Mouse (Mus musculus) monocyte, adult 5-6 weeks (primary cell): ENCODE results near the gene Ghr. TPM values are rescaled to one million over a fixed set of nuclear protein-coding genes. Genes with fewer than 3 reads are reported as not detected.

ENCODE experiments used
- ATAC-seq: fragments of 153-309, 156-312 bp; replicated peaks from 2 replicates; pipeline ENCODE4 v1.8.0; 2017; ENCODE audit warnings: mild to moderate bottlenecking; ENCODE audit not compliant: low TSS enrichment, insufficient number of reproducible peaks, severe bottlenecking, poor library complexity, low FRiP score
- total RNA-seq: library from RNA; stranded (forward); fragments of 200-1000, 200-491, 200-594 nt; gene quantifications from 3 replicates; pipeline ENCODE4 v1.2.3, GENCODE M21; 2017

Gene Ghr
- total RNA-seq, 1 experiment from 2014 or later = not detected

DNA sequence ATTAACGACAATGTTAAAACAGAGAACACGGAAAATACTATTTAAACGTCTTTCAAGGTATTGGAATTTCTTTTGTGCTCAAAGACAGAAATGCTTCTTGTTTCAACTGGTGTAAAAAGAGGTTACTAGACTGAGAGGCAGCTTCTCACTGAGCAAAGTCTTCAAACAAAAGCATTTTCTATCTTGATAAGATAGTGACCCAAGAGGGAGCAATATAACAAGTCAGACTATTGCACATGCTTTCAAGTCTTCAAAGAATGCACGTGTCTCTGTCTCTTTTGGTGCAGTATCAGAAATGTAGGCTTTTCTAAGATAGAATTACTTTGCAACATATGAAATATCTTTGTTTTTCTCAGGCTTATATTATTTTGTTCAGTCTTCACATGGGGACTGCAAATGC is 116.7 kb downstream of the Ghr start:
- no peak for ATAC-seq

DNA sequence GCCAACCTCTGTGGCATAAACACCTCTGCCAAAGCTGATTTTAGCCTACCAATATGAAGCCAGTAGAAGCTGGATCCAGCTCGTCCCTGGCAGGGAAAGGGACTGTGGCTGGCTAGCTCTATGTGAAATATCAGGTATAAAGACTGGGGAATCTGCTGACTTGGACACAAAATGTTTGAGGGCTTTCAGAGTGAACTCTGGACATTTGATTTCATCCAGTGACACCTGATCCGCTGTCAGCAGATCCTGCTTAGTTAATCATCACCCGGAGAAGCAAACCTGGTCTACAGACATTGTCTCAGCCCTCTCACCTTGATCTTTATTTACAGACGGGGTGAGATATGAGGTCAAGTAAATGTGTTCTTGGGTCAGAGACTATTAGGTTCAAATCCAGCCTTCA is 118.5 kb downstream of the Ghr start:
- no peak for ATAC-seq

DNA sequence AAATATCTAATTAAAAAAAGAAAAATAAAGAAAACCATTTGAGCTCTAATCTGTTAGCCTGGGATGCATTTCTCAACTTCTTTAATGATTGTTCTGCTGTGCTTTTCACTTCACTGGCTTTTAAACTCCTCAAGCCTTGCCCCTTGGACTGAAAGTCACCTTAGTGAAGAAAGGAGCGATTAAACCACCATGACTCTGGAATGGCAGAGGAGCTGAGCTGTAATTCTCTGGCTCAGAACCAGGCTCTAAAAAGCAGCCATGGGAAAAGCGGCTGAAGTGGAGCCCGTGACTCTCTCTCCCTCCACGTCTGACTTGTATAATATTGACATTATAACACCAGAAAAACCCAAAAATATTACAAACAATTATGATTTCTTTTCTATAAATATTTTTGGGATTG is 126.7 kb downstream of the Ghr start:
- ATAC-seq = no peak

- ATAC-seq = no peak
Measured at GRCm38 (mm10) chr15:3455572-3455971, 127.7 kb downstream of the Ghr start.

GRCm38 (mm10) chr15:3452080-3452752 is 131.1 kb downstream of the Ghr start:
- no peak for ATAC-seq

GRCm38 (mm10) chr15:3449564-3449963 is 133.7 kb downstream of the Ghr start:
- no peak for ATAC-seq

DNA sequence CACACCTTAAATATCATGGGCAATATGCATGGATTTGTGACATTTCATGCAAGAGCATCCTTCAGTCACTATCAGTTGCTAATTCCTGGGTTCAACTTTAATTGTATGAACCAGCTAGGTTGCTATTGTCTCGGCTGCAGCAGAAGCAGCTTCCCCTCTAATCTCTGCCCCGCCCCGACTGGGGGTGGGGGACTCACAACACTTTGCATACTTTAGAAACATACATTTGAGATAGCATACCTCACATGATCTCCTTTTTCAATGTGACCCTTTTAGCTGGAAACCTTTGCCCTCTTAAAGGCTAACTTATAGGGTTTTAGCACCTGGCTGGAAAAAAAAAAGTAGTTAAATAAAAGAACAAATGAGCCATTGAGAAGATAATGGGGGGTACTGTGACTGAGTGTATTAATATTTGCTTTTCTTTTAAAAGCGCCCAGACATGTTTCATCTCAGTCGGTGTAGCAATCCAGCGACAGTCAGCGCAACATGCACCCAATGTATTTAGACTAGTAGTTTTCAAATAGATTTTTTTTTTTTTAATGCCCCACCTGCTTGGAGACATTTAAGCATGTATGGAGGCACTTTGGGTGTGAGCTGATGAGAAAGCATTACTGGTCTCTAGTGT is 137.9 kb downstream of the Ghr start:
- ATAC-seq = no peak

DNA sequence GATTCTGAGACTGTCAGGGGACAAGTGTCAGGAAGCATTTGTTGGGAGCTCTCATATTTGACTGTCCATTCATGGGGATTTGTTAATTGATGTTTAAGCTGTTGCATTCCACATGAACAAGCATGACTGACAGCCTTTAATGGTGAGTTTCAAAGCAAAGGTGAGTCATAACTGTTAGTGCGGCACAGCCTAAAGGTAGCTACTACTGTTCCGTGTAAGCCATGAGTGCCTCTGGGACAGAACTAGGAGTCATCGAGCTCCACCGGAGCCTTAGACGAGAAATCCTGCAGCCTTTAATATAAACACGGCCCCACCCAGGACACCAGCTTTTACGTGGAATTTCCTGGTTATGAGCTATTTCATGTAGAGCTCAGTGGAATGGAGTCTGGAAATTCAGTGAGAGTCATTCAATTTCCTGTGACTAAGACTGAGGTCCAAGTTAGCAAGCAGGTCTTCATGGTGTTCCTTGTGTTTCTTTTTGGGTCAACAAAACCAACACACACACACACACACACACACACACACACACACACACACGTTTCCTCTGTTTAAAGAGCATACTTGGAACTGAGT is 138.8 kb downstream of the Ghr start:
- no peak for ATAC-seq

DNA sequence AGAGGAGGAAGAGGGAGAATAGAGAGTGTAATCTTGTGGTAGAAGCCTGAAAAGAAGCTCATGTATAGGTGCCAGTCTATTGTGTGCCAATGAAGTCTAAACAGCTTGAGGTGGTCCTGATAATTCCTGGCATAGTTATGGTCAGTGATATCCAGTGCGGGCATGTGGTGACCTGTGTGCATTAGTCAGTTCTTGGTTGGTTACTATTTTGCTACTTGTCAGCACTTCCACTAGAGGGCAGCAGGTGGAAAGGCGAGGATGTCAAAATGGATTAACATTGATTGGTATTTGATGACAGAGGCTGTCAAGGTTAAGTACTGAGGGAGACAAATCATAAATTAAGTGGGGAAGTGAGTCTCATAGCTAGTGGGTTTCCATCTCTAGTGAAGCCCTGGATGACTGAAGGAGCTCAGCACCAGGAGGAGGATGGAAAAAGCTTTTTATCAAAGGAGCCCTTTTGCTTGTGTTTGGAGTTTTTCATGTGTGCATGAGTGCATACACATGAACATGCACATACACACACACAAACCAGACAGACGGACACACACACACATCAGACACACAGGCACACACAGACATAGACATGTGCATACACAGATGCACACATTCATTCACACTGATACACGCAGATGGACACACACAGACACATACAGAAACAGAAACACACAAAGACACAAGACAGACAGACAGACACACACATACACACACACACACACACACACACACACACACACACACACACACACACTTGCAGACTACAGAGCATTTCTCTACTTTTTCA is 141.6 kb downstream of the Ghr start:
- no peak for ATAC-seq

DNA sequence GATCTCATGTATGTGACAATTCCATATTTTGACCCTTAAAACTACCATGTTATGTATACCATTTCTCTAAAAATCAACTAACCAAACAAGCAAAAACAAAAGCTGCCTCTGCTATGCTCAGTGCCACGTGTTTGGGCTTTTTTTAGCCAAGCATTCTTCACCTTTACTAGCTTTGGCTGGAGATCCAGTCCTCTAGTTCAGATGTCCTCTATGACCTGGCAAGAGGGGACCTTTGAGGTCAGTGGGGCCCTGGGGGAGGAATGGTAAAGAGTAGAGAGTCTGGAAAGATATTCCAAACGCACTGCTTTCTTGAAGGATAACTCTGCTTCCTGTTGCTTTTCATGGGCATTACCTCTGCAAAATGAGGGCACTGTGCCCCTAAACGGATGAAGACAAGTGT is 145.9 kb downstream of the Ghr start:
- no peak for ATAC-seq

- no peak for ATAC-seq
Measured at GRCm38 (mm10) chr15:3435637-3436036, 147.7 kb downstream of the Ghr start.

DNA sequence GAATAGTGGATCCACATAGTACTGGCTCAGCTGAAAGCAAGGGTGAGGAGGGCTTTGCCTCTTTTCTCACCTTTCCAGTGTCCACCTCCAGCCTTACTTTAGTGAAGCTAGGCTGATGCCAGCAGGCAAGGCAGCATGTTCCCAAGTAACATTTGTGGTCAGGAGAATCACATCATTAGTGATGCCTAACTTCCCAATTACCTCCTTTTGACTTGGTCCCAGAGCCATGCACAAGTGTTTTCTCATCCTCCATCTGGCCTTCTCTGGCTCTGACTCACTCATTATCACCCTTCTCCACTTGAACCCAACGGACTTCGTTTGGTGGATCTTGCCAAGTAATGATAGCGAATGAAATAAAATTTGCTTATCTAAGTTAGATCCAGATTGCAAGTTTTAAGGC is 148.8 kb downstream of the Ghr start:
- no peak for ATAC-seq

DNA sequence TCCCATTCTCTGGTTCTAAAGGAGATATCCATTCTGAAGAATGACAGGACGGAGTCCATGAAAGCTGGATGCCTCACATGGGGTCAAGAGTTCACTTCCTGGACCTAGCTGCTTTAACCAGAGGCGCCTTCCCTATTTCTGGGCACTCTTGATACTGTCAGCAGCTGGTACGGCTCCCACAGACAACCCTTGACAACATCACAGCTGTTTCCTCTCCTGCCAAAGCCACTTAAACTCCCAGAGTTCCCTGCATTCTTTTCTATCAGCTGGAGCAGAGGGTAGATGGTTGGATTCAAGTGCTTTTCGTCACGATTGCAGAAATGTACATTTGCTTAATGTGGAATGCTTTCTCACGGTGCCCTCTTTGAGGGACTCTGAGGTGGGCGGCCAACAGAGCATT is 150.0 kb downstream of the Ghr start:
- no peak for ATAC-seq

GRCm38 (mm10) chr15:3432823-3433222 is 150.5 kb downstream of the Ghr start:
- no peak for ATAC-seq

GRCm38 (mm10) chr15:3429417-3429816 is 153.9 kb downstream of the Ghr start:
- ATAC-seq = no peak

DNA sequence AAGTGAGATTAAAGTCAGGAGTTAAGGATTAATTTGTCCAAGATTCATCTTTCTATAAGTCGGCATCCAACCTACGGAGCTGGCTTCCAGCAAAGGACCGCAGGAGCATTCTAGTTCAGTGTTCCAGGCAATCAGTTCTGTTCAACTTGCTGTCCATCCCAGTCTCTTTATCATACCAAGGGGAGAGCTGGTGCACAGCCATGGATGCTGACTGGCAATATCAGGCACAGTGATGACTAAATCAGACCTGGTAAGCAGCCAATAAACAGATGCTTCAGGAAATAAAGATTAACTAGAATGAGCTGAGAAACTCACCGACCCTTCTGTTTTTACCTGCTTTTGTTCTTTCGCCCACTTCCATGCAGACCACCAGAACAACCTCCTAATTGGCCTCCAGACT is 154.3 kb downstream of the Ghr start:
- ATAC-seq = no peak

GRCm38 (mm10) chr15:3426401-3426800 is 156.9 kb downstream of the Ghr start:
- no peak for ATAC-seq

GRCm38 (mm10) chr15:3423177-3423576 is 160.1 kb downstream of the Ghr start:
- ATAC-seq = no peak

DNA sequence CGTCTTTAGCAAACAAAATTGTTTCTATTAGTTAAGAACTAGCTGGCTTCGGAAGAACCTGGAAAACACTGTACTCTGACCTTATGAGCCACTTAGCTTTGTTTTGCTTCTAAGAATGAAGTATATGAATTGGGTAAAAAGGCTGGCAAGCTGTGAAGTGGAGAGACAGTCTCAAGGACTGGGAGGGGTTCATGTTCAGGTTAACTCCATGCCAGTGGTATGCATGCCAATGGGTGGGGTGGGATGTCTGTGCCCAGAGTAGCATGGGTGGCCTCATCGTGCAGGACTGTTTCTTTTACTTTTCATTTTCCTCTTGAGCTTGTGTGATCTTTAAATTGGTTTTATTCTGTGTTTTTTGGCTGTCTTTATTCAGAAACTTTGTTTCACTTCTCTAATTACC is 165.6 kb downstream of the Ghr start:
- no peak for ATAC-seq

DNA sequence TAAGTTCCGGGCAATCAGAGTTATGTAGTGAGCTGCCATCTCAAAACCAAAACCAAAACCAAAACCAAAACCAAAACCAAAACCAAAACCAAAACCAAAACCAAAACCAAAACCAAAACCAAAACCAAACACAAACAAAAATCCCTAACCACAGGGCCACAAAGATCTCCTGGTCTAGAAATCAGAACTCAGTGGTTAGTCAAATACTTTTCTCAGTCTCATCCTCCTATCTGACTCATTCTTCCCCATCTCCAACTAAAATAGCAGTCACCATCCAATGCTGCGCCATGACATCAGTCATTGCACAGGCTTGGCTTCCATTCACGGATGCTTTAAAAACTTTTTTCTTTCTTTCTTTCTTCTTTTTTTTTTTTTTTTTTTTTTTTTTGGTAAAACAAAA is 170.2 kb downstream of the Ghr start:
- ATAC-seq = no peak
